Mouse (Mus musculus): ENCODE data around the gene Wdr82. TPM values are rescaled to one million over a fixed set of nuclear protein-coding genes. Genes with fewer than 3 reads are reported as not detected.

The Wdr82 gene
- polyA plus RNA-seq, 1 experiment, result 107 TPM

GRCm38 (mm10) chr9:106220894-106221523 is 50.3 kb downstream of the Wdr82 start:
- no peak for DNase-seq (ENCODE audit: extremely low spot score in 1 of 2, low spot score in 1 of 2)

DNA sequence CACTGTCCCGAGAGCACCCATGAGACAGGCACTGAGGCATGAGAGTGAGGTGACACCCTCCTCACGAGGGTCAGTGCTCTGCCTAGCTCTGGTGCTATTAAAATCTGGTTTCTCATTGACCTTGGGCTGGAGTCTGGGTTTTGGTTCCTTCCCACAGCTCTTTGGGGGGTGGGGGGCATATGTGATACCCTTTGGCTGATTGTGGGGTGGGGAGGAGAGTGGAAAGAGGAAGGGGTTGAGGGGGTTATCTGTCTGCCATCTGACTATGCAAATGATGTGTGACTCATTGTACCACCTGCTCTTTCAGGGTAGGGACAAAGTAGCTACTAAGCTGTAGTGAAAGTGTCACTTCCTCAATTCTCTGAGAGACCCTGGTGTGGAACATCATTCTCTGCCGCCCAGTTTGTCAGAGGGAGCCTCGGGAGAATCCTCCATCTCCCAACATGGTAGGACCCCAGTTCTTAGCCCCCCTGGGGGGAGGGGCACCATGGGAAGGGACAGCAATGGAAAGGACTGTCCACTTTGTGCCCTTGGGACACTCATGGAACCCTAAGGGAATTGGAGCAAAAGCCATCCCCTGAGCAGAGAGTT is 51.6 kb downstream of the Wdr82 start, which contains the start of gene Tlr9:
TSS of gene Tlr9 (plus strand) at position 338 of the 591 bp plus-strand sequence.
- no peak for DNase-seq (ENCODE audit: extremely low spot score in 1 of 2, low spot score in 1 of 2)

- DNase-seq (ENCODE audit: extremely low spot score in 1 of 2, low spot score in 1 of 2), result no peak
Measured at GRCm38 (mm10) chr9:106222994-106223393, 52.3 kb downstream of the Wdr82 start.

- no peak for DNase-seq (ENCODE audit: extremely low spot score in 1 of 2, low spot score in 1 of 2)
Measured at GRCm38 (mm10) chr9:106225469-106226150, 54.9 kb downstream of the Wdr82 start.

- peak in 1 of 2 experiments; percentile 51 for DNase-seq (ENCODE audit: extremely low spot score in 1 of 2, low spot score in 1 of 2)
Measured at GRCm38 (mm10) chr9:106226151-106226682, 55.5 kb downstream of the Wdr82 start.

- DNase-seq (ENCODE audit: extremely low spot score in 1 of 2, low spot score in 1 of 2), result no peak
Measured at GRCm38 (mm10) chr9:106227790-106228429, 57.2 kb downstream of the Wdr82 start.

GRCm38 (mm10) chr9:106230051-106230733 is 59.5 kb downstream of the Wdr82 start:
- no peak for DNase-seq (ENCODE audit: extremely low spot score in 1 of 2, low spot score in 1 of 2)

GRCm38 (mm10) chr9:106230734-106231106 is 60.0 kb downstream of the Wdr82 start:
- no peak for DNase-seq (ENCODE audit: extremely low spot score in 1 of 2, low spot score in 1 of 2)

GRCm38 (mm10) chr9:106231220-106231619 is 60.5 kb downstream of the Wdr82 start:
- no peak for DNase-seq (ENCODE audit: extremely low spot score in 1 of 2, low spot score in 1 of 2)

DNA sequence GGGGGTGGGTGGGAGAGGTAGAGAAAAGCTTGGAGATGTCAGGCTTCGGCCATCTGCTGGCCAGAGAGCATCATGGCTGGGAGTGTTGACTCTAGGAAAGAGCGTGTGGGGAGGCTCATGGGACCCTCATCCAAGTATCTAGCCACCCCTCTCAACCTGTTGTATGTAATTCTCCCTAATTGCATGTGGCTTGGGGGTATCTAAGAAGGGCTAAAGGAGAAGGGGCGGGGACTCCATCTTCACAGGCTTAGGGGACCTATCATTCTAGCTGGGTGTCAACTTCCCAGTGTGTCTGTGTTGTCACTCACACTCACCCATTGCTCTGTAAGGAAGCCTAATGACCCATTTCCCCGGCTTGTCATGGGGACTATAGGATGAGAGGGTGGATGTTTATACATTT is 61.1 kb downstream of the Wdr82 start:
- DNase-seq (ENCODE audit: extremely low spot score in 1 of 2, low spot score in 1 of 2), result no peak

- no peak for DNase-seq (ENCODE audit: extremely low spot score in 1 of 2, low spot score in 1 of 2)
Measured at GRCm38 (mm10) chr9:106232956-106233355, 62.2 kb downstream of the Wdr82 start.

DNA sequence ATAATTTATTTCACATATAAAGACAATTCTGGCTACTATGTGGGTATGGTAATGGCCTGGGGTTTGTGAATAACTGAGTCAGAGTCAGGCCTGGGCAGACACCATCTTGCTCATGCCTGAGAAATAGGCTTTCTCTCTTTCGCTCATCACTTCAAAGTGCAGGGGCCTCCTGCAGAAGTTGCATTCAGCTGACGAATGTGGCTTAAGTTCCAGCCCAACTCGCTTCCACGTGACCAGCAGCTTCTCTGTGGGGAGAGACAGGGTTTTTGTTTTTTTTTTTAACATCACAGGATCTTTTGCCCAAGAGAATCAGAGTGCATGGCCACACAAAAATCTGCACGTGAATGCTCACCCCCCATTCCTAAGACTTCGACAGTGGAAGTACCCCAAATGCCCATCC is 63.2 kb downstream of the Wdr82 start:
- no peak for DNase-seq (ENCODE audit: extremely low spot score in 1 of 2, low spot score in 1 of 2)

GRCm38 (mm10) chr9:106235194-106235830 is 64.6 kb downstream of the Wdr82 start:
- DNase-seq (ENCODE audit: extremely low spot score in 1 of 2, low spot score in 1 of 2), result peak in 1 of 2 experiments; percentile 35

DNA sequence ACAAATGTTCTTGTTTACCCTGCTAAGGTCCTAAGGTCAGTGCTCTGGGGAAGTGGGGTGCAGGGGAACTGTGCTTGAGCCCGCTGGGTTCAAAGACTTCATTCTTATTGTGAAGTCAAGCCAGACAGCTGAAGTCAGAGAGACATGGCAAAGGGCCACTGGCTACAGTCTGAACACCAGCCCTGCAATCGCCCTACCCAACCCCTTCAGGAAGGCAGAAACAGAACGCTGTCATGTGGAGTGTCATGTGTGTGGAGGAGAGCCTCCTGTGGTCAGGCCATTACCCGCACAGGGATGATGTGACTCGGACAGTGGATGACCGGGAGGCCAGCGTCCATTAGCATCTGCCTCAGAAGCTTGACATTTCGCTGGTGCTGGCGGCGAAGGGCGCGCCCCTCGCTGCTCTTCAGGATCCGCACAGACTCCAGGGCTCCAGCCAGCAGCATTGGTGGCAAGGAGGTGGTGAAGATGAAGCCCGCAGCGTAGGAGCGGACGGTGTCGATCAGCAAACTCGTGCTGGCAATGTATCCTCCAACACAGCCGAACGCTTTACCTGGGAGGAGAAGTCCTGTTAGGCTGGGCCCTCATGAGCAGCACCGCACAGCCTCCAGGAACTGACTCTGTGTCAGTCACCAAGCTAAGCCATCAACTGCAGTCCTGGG is 65.6 kb downstream of the Wdr82 start:
- no peak for DNase-seq (ENCODE audit: extremely low spot score in 1 of 2, low spot score in 1 of 2)

GRCm38 (mm10) chr9:106236818-106237211 is 66.1 kb downstream of the Wdr82 start:
- no peak for DNase-seq (ENCODE audit: extremely low spot score in 1 of 2, low spot score in 1 of 2)

DNA sequence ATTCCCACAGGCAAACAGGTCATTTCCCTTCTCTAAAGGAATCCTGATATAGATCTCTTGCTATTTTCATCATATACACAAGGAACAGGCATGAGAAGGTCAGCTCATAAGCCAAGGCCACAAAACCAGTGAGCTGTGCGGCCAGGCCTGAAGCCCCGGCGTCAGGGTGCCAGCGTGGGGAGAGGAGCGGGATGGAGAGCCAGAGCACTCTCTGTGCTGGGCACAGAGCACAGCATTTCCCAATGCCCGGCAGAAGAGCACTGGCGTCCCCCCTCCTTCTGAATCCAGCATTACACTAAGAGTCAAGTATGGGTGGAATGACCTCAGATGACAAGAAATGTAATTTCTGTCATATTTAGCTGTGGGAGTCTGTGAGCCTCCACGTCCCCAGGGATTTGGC is 66.7 kb downstream of the Wdr82 start:
- DNase-seq (ENCODE audit: extremely low spot score in 1 of 2, low spot score in 1 of 2), result no peak

DNA sequence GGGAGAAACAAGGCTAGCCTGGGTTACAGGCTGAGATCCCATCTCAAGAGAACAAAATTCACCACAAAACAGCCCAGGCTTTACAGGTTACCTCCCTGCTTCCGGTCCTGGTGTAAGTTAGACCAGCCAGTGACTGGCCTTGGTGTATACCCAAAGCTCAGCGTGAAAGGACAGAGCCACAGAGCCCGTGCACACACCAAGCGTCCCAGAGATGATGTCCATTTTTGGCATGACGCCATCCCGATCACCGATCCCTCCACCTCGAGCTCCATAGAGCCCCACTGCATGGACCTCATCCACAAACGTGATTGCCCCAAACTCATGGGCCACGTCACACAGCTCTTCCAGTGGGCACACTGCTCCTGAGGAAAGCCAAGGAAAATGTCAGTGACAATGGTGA is 67.2 kb downstream of the Wdr82 start:
- DNase-seq (ENCODE audit: extremely low spot score in 1 of 2, low spot score in 1 of 2), result no peak

Measured in frontal cortex, adult 2 months (tissue).